Mouse (Mus musculus) activated CD4-positive, CD25-positive, alpha-beta regulatory T cell, adult 4 months (primary cell): ENCODE data around the gene Ccdc121. TPM values are rescaled to one million over a fixed set of nuclear protein-coding genes. Genes with fewer than 3 reads are reported as not detected.
"Not testable (repeated sequence)": the region's sequence is repeated elsewhere in the genome, so short reads cannot be mapped to it uniquely, and the experiment has no call there.

Experiments used
- ATAC-seq: one replicate; pipeline ENCODE4 v1.8.0; 2017
- polyA plus RNA-seq, 2 experiments: library from polyadenylated mRNA; unstranded; fragments of 100-300 nt; shearing (Covaris generic); gene quantifications; one replicate each; pipeline ENCODE4 v1.2.1; 2017

The Ccdc121 gene
- polyA plus RNA-seq, 2 experiments from 2014 or later: not detected

- not testable (repeated sequence) for ATAC-seq
Measured at GRCm38 (mm10) chr1:181510855-181511254, 396 bp downstream of the Ccdc121 start.

GRCm38 (mm10) chr1:181505367-181505766 lies 5.9 kb downstream of the Ccdc121 start:
- no peak for ATAC-seq

GRCm38 (mm10) chr1:181503471-181503870 lies 7.8 kb downstream of the Ccdc121 start:
- no peak for ATAC-seq

GRCm38 (mm10) chr1:181484696-181485095 lies 26.6 kb downstream of the Ccdc121 start:
- no peak for ATAC-seq

GRCm38 (mm10) chr1:181476557-181476956 lies 34.7 kb downstream of the Ccdc121 start:
- no peak for ATAC-seq

- ATAC-seq: no peak
Measured at GRCm38 (mm10) chr1:181476141-181476540, 35.1 kb downstream of the Ccdc121 start.

- ATAC-seq: no peak
Measured at GRCm38 (mm10) chr1:181469415-181469814, 41.8 kb downstream of the Ccdc121 start.

- no peak for ATAC-seq
Measured at GRCm38 (mm10) chr1:181467321-181467670, 44.0 kb downstream of the Ccdc121 start.

- ATAC-seq: no peak
Measured at GRCm38 (mm10) chr1:181466601-181467320, 44.5 kb downstream of the Ccdc121 start.

- no peak for ATAC-seq
Measured at GRCm38 (mm10) chr1:181466040-181466439, 45.2 kb downstream of the Ccdc121 start.

- no peak for ATAC-seq
Measured at GRCm38 (mm10) chr1:181465027-181465426, 46.2 kb downstream of the Ccdc121 start.

- no peak for ATAC-seq
Measured at GRCm38 (mm10) chr1:181462906-181463179, 48.4 kb downstream of the Ccdc121 start.

- ATAC-seq: no peak
Measured at GRCm38 (mm10) chr1:181462051-181462905, 49.0 kb downstream of the Ccdc121 start.

GRCm38 (mm10) chr1:181461484-181461883 lies 49.8 kb downstream of the Ccdc121 start:
- no peak for ATAC-seq

GRCm38 (mm10) chr1:181460283-181460682 lies 51.0 kb downstream of the Ccdc121 start:
- no peak for ATAC-seq

Other genes starting within 250 kb of the Ccdc121 start
- gene Cnih3, start 158.8 kb downstream of the Ccdc121 start, polyA plus RNA-seq: not detected
- gene Dnah14, start 65.1 kb upstream of the Ccdc121 start, polyA plus RNA-seq: 1 to 10 TPM; 3.2 to 4.8 TPM